In the genomic region with DNA sequence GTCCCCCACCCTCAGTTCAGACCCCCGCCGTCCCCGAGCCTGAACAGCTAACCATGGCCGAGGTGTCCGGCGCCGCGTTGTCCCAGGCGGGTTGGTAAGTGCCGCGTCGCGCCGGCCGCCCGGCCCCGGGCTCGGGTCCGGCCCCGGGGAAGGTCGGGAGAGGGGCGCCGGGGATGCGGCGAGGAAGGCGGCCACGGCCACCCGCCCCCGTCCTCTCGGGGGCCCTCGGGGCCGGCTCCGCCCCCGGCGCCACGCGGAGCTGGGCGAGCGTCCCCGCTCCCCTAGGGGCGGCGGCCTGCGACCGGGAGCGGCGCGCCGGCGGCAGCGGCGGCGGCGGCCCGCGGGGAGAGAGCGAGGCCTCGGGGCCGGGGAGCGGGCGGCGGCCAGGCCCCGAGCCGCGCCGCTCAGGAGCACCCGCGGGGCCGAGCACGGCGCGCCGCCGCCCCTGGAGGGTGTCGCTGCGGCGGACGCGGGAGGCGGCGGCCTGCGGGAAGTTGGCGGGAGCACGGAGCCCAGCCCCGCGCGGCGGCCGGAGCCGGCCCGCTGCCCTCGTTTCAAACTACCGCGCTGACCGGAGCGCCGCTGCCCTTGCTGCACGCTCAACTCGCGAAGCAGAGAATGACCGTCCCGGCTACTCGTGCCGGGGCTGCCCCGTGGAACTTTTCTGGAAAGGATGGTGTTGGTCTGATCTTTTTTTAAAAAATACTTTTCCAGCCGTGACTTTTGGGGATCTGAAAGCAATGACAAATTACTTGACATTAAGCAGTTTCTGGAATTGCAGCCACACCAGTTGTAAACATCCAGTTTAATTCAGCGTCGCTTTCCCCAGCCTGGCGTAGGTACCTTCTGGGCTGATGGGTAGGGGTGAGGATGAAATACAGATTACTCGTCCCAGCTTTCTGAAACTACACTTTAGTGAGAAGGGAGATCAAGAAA, we compare ENCODE assay signal across 1 mouse cellular context.
A peak's percentile ranks its signal among the peaks of the same experiment; 100 is the strongest.
TF ChIP-seq lines count a peak whose summit lies in the region.

No protein-coding gene starts in this region.

TF ChIP-seq in CH12.LX, 34 proteins besides CTCF, POLR2A, EP300 and RAD21:
- TF ChIP-seq GABPA (IDR thresholded peaks at IDR 0.05; ENCODE audit: insufficient replicate concordance, low read depth, low read length) (no peak), ZC3H11A (IDR thresholded peaks at IDR 0.05; ENCODE audit: low read depth, low read length) (no peak), ZMIZ1 (IDR thresholded peaks at IDR 0.05; ENCODE audit: low read depth, low read length) (no peak), MAX (IDR thresholded peaks at IDR 0.05; ENCODE audit: low read length) (no peak), CHD1 (IDR thresholded peaks at IDR 0.05; ENCODE audit: low read depth, low read length) (no peak; the same call in 1 of the 2 replicates), SIN3A (IDR thresholded peaks at IDR 0.05; ENCODE audit: low read length) (peak; percentile 47; the same call in 1 of the 2 replicates), MEF2A (IDR thresholded peaks at IDR 0.05; ENCODE audit: borderline replicate concordance, low read depth, low read length) (no peak), CHD2 (IDR thresholded peaks at IDR 0.05; ENCODE audit: low read length) (no peak), USF2 (conservative IDR thresholded peaks at IDR 0.05; ENCODE audit: low read depth, low read length) (no peak), IRF4 (IDR thresholded peaks at IDR 0.05; ENCODE audit: low read depth, low read length) (no peak), KAT2A (IDR thresholded peaks at IDR 0.05; ENCODE audit: insufficient replicate concordance, low read length) (no peak), UBTF (IDR thresholded peaks at IDR 0.05; ENCODE audit: low read depth, low read length) (peak; percentile 48; the same call in 1 of the 2 replicates), ZNF384 (IDR thresholded peaks at IDR 0.05; ENCODE audit: low read depth, low read length) (no peak), RCOR1 (conservative IDR thresholded peaks at IDR 0.05; ENCODE audit: low read depth, low read length) (no peak), NRF1 (IDR thresholded peaks at IDR 0.05; ENCODE audit: low read depth, low read length) (no peak), BHLHE40 (IDR thresholded peaks at IDR 0.05; ENCODE audit: low read depth, low read length) (peak; percentile 31; the same call in 1 of the 2 replicates), POLR2AphosphoS2 (IDR thresholded peaks at IDR 0.05; ENCODE audit: low read depth, low read length) (no peak), MAFK (IDR thresholded peaks at IDR 0.05; ENCODE audit: insufficient replicate concordance, low read length) (no peak), MXI1 (IDR thresholded peaks at IDR 0.05; ENCODE audit: low read depth, low read length) (peak; percentile 29; the same call in 1 of the 2 replicates), MYC (IDR thresholded peaks at IDR 0.05; ENCODE audit: low read depth, low read length) (no peak), E2F4 (IDR thresholded peaks at IDR 0.05; ENCODE audit: insufficient replicate concordance, low read depth, low read length) (no peak), MAZ (IDR thresholded peaks at IDR 0.05; ENCODE audit: low read depth, low read length) (no peak), TBP (conservative IDR thresholded peaks at IDR 0.05; ENCODE audit: low read depth, low read length) (no peak)
TF ChIP-seq in CH12.LX: peak in this region for 4.
